Mouse (Mus musculus): ENCODE results near the gene Bnipl.

The Bnipl gene

DNA sequence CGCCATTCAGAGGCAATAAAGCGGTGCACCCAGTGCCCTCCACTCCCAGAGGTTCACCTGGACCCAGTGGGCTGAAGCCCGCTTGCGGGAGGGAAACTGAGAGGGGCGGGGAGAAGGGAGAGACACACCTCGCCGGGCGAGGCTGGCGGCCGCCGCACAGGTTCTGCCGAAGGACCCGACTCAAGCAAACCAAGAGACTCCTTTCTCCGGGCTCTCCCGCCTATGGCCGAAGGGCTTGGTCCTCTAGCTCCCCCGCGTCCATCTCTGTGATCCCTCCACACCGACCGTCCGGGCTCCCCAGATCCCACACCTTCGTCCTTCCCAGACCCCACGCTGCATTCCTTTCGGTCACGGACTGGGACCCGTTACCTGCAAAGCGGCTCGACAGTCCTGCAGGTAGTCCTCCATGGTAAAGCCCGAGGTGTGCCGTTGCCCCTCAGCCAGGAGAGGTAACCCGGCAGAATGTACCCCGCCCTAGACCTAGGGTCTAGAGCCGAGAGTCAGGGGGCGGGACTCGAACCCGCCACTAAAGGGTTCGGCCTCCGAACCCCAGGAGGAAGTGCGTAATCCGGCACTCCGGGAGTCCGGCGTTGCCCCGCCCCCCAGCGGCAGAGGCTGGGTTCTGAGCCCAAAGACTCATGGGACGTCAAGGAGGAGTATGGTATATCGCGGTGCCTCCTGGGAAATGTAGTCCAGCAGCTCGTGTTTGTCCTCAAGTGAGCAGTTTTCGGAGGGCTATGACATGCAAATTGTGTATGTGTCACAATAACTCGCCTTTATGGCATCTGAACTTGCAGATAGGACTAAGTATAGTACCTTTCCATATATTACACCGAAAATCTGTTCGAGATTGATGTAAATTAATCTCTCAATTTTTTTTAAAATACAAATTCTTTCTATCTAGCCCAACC is 30.5 kb upstream of the Bnipl start, which contains the start of the genes Mindy1 and Prune1:
Gene Mindy1, plus strand, starts transcription at position 130 of the 911 bp plus-strand sequence.
Gene Prune1, minus strand, starts transcription at position 861 of the 911 bp plus-strand sequence.
- CTCF ChIA-PET = no interaction called here

DNA sequence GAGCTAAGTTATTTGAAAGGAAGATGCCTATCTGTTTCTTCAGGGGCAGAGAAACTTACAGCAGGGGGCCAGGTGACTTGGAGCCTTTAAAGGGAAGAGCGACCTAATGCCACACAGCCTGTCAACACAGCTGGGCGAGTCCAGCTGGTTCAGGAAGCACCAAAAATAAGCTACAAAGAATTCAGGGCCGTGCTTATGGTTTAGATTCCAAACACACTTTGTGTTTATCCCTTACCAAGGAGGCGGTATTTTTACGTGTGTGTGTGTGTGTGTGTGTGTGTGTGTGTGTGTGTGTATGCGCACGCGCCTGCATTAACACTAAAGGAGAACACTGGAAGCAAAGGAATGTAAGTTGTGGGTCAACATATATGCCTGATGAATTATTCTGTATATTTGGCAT is 29.8 kb upstream of the Bnipl start:
- CTCF ChIA-PET = no interaction called here

DNA sequence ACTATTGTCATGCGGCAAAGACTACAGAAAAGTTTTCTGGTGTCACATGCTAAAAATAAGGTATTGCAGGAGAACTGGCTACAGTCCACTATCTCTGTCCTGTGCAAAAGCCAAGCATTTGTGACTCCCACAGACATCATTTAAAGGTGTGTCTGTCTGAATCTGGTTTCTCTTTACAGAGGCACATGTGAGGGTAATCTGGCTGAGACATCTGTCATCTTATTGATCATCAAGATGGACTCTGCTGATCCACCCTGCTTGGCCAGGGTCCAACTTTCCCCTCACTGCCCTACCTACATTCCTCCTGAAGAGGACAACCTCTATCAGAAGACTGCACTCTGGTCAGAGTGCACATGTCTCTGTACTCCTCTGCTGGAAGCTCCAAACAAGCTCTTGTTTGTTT is 26.2 kb upstream of the Bnipl start:
- CTCF ChIA-PET = no interaction called here

DNA sequence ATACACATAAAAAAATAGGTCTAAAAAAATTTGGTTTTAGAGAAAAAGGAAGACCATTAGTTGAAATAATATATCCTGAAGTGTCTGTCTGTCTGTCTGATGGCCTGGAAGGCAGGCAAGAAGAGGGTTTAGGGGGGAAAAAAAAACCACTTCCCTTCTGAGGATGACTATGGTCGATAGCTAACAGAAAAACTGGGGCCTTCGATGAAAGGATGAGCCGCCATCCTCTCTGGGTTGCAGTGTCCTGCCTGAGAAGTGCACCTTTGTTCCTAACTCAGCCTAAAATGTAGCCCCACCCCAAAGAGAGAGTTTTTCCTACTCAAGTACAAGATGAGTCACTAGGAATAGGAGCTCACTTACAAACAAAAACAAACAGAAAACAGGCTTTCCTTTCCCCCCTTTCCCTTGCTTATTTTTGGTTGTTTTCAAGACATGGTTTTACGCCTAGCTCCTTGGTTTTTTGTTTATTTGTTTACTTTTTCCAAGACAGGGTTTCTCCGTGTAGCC is 25.5 kb upstream of the Bnipl start:
- CTCF ChIA-PET = no interaction called here

DNA sequence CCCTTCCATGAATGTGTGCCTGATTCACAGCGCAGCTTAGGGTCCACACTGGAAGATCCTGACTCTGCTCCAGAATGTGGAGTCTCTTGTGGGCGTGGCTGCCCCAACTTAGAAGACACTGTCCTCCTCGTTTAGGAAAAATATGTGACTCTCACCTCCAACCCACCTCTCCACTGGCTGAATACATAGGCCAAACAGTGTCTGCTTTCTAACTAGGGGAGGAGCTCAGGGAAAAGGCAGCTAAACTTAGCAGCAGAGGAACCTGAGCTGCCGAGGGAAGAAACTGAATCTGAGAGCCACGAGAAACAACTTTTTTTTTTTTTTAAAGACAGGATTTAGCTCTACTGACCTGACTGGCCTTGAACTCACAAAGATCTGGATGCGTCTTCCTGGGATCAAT is 24.2 kb upstream of the Bnipl start:
- CTCF ChIA-PET = interaction anchor here (0.7 kb wide), 1 partner anchor 115 kb away, joined by 3 read pairs; no protein-coding TSS in a partner anchor

DNA sequence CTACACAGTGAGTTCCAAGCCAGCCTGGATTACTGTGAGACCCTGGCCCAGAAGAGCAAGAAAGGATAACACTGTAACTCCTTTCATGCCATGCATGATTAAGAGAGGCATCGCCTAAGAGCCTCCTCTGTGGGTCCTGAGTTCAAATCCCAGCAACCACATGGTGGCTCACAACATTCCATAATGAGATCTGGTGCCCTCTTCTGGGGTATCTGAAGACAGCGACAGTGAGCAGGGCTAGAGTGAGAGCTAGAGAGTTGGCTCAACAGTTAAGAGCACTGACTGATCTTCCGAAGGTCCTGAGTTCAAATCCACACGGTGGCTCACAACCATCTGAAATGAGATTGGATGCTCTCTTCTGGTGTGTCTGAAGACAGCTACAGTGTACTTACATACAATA is 23.5 kb upstream of the Bnipl start:
- CTCF ChIA-PET = no interaction called here

DNA sequence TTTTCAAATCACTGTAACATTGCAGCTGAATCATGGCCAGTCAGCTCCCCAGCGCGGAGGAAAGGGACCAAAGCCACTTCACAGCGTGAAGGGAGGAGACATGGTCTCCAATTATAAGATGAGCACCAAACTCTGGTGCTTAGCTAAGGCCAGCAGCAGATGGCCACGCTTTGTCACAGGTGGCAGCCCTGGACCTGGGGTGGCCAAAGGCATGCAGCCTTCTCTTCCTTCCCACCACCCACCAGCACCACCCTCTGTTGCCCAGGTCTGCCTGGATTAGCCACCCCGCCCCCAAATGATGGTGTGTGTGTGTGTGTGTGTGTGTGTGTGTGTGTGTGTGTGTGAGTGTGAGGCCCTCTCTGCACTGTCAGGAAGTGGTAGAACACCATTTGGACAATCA is 22.5 kb upstream of the Bnipl start:
- CTCF ChIA-PET = no interaction called here

DNA sequence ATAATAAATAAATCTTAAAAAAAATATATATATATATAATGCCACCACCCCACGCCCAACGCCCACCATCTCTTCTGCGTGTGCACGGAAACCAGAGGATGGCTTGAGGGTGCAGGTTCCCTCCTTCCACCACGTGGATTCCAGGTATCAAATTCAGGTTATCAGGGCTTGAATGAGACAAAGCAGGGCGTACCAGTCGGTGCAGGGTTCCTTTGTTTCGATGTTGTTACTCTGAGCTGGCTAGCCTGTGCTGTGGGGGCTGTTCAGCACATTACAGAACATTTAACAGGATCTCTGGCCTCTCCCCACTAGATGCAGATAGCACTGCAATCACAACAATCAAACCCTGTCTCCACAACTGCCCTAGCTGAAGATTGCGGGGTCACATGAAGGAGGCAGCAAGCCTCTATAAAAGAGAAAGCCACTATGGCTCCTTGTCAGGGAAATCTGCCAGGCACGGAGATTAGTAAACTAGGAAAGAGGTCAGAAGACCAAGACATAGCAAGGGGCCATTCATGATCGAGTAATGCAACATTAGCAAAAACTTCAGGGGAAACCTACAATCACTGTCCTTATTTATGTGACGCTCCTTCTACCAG is 19.9 kb upstream of the Bnipl start:
- CTCF ChIA-PET = no interaction called here

DNA sequence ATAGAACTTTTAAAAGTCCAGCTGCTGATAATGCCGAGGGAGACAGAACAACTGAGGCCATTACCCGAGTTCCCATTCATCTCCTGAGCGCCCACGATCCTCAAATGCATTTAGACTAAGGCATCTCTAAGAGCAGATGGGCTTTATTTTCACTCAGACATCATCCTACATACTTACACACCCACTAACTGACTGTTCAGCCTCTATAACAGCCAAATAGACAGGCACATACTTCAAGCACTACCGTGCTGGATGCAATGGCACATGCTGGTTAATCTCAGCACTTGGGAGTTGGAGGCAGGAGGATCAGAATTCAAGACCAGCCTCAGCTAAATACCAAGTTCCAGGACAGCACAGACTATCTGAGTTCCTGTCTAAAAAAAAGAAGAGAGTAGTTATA is 18.8 kb upstream of the Bnipl start:
- CTCF ChIA-PET = no interaction called here

DNA sequence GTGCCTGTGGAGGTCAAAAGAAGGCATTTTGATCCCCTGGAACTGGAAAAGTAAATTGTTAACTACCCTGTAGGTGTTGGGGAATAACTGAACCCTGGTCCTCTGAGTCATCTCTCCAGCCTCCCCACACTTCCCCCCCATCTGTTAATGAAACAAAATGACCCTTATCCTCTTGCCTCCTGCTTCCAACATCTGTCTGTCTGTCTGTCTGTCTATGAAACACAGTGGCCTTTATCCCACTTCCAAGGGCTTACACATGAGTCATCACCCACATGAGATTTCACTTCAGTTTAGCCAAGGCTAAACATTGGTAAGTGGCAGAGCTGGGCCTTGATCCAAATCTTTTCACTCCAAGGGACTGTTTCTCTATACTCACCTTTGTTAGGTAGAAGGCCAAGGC is 16.9 kb upstream of the Bnipl start:
- CTCF ChIA-PET = no interaction called here

DNA sequence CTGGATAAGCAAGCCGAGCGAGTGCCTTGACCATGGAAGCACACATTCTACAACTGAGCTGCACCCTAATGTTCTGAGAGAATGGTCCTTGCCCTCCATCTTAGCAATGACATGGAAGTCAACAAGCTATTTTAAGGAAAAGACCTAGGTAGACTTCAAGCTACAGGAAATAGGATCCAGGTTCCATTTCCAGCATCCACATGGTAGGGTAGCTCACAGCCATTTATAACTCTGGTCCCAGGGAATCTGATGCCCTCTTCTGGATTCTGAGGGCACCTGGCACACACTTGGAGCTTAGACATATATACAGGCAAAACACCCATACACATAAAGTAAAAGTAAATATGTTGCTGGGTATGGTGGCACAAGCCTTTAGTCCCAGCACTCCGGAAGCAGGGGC is 15.1 kb upstream of the Bnipl start:
- CTCF ChIA-PET = no interaction called here

DNA sequence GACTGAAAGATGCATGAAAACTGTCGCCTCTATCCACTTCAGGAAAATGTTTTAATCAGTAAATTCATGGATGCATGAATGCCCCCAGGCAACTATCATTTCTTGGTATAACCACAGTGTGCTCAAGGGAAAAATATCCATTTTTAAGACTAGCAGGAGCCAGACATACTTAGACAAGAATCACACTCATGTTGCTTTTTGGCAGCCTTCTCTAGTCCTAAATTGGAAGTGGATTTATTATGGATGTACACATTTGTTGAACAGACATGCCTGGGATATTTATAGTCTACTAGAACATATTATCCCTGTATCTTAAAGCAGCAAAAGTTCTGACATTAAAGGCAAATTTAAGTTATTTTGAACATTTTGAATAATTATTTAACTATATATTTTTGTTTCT is 13.7 kb upstream of the Bnipl start:
- CTCF ChIA-PET = no interaction called here

DNA sequence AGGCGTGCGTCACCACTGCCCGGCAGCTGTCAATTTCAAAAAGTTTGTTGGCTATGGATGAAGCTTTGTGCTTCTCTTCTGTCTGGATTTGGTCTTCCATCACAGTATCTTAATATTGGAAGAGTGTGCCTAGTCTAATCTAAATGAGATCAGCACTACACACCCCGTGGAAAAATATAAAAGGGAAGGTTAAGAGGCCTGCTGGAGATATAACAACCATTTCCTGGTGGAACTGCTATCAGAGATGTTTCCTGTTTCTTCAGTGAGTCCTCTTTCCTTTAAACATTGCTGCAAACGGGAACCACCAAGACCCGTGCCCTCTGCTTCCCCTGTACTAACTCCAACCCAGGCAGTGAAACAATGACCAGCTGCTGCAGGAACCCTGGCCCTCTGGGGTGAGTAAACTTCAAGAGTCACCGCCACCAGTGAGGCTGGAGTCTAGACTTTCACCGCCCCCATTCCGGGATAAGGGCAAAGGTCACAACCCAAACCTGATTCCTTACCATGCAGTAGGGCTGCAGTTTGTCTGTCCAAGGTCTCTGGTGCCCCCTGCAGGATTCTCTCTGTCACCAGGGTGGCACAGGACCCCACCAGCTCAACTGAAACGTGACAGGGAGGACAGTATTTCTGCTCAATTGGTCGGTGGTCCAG is 12.2 kb upstream of the Bnipl start:
- CTCF ChIA-PET = interaction anchor here (0.5 to 0.9 kb wide), 3 partner anchors 49 to 714 kb away, joined by 3 to 5 read pairs (median 3); no protein-coding TSS in a partner anchor

DNA sequence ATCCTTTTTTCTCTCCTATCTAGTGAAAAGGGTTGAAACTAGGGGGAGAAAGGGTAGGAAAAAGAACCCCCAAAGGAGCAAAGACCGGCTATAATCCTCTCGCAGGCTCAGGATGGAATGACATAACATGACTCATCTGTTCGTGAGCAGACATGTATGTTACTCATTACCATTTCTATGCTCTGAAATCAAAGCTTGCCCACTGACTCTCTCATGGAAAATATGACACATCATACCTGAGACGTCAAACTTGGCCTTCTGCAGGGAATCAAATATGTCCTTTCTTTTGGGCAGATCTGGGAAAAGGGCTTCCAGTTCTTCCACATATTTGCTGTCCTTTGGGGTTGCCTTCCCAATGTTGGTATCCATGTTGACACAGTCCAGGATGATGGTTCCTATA is 11.0 kb upstream of the Bnipl start:
- CTCF ChIA-PET = interaction anchor here (0.5 kb wide), 1 partner anchor 49 kb away, joined by 10 read pairs; no protein-coding TSS in a partner anchor

DNA sequence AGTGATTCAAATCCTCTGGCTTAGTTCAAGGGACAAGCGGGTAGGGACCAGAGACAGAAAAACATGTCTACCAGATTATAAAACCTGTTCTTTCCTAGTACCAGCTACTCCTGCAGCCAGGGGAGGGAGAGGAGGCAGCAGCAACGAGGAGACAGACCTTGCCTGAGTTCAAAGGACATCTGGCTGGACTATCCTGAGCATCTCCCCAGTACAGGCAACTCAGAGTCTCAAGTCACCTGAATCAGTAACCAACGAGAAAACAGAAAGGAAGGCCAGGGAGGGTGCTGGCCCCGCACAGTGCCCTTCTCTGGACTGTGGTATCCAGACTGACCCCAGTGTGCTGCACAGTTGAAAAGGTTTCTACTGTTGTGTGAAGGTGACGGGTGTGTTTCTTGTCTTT is 5.9 kb upstream of the Bnipl start:
- CTCF ChIA-PET = no interaction called here

DNA sequence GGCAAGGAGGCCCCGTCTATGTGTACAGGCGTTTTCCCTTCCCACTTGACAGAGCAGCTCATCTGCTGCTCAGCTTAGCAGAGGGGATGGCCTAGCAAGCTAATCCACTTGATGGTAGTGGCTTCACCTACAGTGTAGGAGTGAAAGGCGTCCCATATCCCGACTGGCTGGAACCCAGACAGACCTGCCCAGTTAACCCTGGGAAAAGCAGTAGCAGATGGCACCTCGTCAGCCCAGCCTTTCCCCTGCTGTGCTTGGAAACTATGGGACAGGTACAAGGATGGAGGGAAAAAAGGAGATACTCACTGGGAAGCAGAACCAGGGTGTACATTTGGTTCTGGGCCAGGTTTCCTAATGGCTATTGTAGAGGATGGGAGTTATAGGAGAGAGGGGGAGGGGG is 632 bp downstream of the Bnipl start:
- CTCF ChIA-PET = no interaction called here

DNA sequence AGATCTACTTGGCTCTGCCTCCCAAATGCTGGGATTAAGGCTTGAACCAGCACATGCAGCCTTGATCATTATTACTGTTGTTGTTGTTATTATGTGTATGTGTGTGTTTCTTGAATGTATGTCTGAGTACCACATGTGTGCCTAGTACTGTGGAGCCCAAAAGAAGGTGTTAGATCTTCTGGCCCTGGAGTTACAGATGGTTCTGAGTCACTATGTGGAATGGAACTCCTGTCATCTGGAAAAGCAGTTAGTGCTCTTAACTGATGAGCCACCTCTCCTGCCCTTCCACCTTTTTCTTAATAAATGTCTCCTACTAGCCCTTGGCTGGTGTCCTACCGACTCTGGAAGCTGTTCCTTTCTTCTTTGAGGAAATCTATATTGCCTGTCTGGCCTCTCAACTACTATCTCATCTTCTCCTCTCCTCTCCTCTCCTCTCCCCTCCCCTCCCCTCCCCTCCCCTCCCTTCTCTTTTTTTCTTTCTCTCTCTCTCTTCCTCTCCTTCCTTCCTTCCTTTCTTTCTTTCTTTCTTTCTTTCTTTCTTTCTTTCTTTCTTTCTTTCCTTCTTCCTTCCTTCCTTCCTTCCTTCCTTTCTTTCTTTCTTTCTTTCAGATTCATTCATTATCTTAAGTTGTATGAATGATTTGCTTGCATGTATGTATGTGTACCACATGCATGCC is 3.2 kb downstream of the Bnipl start:
- CTCF ChIA-PET = no interaction called here

DNA sequence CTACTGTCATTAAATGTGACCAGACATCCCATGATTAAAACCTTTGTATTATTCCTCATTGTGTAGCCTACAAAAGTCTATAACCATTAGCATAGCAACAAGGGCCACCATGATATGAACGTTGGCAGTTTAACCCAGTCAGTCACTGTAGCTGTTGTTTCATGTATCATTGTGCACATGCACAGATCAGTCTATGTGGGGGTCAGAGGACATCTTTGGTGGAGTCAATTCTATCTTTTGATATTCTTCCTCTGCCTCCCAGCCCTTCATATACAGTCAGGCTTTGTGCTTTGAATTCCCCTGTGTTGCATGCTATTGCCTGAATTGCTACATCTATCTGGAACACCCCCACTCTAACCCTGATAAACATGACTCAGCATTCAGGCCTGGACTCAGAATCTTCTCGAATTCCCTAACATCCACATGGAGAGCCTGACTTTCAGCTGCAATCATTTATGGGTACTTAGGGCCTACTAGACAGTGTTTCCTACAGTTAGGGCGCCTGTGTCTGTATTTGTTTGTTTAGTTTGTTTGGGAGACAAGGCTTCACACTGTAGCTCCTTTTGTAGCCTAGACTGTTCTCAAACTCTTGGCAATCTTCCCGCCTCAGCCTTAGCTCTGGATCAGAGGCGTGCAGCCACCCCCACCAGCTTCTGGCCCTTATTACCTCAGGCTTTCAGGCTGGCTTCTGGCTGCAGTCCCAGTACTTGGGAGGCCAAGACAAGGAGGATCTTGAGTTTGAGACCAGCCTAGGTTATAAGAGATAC is 4.3 kb downstream of the Bnipl start:
- CTCF ChIA-PET = no interaction called here

DNA sequence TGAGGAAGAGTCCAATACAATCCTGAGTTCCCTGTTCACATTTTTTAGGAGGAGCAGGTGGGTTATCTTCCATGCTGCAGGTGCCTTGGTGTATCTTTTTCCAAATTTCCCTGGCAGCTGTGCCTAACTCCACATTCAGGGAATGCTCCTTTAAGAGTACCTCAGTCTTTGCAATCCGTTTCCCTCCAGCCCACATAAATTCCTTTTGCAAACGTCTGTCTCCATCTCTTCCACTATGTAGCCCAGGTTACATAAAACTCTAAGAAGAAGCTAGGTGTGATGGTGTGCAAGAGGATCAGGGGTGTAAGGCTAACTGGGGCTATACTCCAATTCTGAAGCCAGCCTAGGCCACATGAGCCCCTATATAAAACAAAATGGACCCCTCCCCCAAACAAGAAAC is 7.9 kb downstream of the Bnipl start:
- CTCF ChIA-PET = interaction anchor here (0.7 kb wide), 1 partner anchor 11 kb away, joined by 5 read pairs; no protein-coding TSS in a partner anchor

DNA sequence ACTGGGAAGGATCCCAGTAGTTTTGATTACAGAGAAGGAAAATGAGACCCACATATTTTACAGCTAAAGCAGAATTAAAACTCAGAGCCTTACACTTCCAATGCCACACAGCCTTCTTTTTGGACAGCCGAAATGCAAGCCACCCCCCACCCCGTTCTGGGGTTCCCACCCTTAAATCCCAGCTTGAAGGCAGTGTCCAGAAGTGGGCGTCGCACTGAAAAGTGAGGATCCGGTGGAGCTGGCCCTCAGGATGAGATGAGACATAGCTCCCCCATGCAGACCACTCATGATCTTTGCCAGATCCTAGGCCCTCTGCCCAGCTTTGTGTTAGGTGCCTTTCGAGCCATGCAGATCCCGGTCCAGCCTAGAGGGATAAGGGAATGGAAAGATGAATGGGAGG is 9.5 kb downstream of the Bnipl start, which contains the start of gene Gm128:
Gene Gm128, minus strand, starts transcription at position 101 of the 400 bp plus-strand sequence.
- CTCF ChIA-PET = no interaction called here

DNA sequence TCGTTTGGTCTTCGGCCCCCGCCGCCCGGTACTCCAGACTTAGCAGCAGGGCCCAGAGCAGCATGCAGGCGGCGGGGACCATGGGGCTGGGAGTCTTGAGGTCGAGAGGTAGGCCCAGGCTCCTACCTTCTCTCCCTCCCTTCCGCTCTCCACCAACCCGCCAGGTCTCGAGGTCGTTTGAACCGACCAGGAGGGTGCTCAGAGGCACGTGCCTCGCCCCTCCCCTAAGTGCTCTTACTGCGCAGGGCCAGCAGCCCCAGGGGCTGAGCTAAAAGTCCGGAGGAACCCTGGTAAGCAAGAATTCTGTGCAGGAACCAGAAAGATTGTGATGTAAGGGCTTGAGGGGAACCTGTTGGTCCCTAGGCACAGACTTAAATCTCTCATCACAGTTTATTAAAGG is 10.1 kb downstream of the Bnipl start:
- CTCF ChIA-PET = no interaction called here

Data from spleen, embryonic (tissue).